Mouse (Mus musculus): ENCODE measurements around the gene Dus2.

GRCm38 (mm10) chr8:105943321-105943739 is 47.8 kb upstream of the Dus2 start, which contains the start of gene Lcat:
- TF ChIP-seq CTCF (IDR thresholded peaks at IDR 0.05; ENCODE audit: borderline replicate concordance, control insufficient read depth, extremely low read depth, insufficient read depth, low read length, poor library complexity) (no peak), POLR2A (IDR thresholded peaks at IDR 0.05; ENCODE audit: control insufficient read depth, extremely low read depth, insufficient read depth, low read length, poor library complexity) (no peak)

All from thymus, adult 2 months (tissue).